Mouse (Mus musculus): ENCODE measurements around the gene Cdca4. TPM values are rescaled to one million over a fixed set of nuclear protein-coding genes. Genes with fewer than 3 reads are reported as not detected.

The Cdca4 gene
- polyA plus RNA-seq, 1 experiment, result 21.5 TPM

DNA sequence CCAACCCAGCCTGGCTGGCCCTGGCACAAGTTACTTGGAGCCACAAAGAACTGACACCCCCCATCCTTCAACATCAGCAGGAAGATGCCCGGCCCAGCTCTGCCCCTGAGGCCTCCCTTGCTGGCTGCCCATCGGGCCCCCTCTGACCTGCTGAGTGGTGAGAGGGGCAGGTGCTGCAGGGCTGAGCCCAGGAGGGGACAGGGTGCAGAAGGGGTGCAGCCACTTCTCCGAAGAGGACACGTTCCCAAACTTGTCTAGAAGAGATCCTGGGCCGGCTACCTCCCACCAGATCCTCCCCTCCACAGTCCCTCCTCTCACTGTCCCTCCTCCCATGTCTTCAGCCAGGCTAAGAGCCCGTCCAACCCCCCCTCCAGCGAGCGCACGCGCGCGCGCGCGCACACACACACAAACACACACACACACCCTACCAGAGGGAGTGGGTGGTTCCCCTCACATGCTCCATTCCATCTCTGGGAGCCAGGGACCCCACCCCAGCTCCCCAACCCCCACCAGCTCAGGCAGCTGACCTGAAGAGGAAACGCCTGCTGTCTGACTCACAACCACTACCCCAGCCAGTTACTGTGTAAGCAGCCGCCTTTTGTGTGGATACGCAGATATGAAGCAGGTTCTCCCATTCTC lies 33.6 kb downstream of the Cdca4 start:
- H3ac ChIP-seq (ENCODE audit: control insufficient read depth, insufficient read length), result peak overlapping the region; percentile 43
- H3K4me2 ChIP-seq (ENCODE audit: low read depth), result peak overlapping the region; percentile 81
- TF ChIP-seq TCF12 (IDR thresholded peaks at IDR 0.05; ENCODE audit: insufficient read depth, poor library complexity, severe bottlenecking), result no peak
- no peak for TF ChIP-seq SRF (IDR thresholded peaks at IDR 0.05; ENCODE audit: control insufficient read depth, insufficient read length, low read depth)
- peak in 1 of 3 experiments; percentile 39 for TF ChIP-seq MYOG (IDR thresholded peaks at IDR 0.05; ENCODE audit: control insufficient read depth in 1 of 3, insufficient read depth in 1 of 3, insufficient read length in 2 of 3, low read depth in 2 of 3)
- TF ChIP-seq MAX (IDR thresholded peaks at IDR 0.05; ENCODE audit: low read depth), result no peak
- TF ChIP-seq E2F4 (IDR thresholded peaks at IDR 0.05; ENCODE audit: insufficient read depth), result no peak
- TF ChIP-seq MYOD1 (IDR thresholded peaks at IDR 0.05; ENCODE audit: control insufficient read depth in 1 of 3, insufficient read length in 2 of 3, low read depth in 2 of 3), result peak; percentile 0 to 50 (median 46)
- TF ChIP-seq USF1 (IDR thresholded peaks at IDR 0.05; ENCODE audit: low read depth), result no peak
- TF ChIP-seq REST (IDR thresholded peaks at IDR 0.05; ENCODE audit: insufficient read depth, insufficient read length), result no peak
- no peak for TF ChIP-seq TCF3 (IDR thresholded peaks at IDR 0.05; ENCODE audit: insufficient read length, low read depth)
- TF ChIP-seq POLR2A (IDR thresholded peaks at IDR 0.05; ENCODE audit: insufficient read length, low read depth), result peak; percentile 63
- TF ChIP-seq POLR2AphosphoS2 (IDR thresholded peaks at IDR 0.05; ENCODE audit: insufficient read length, low read depth), result no peak
- no peak for TF ChIP-seq CEBPB (IDR thresholded peaks at IDR 0.05; ENCODE audit: insufficient read depth, poor library complexity, severe bottlenecking)
- peak overlapping the region; percentile 62 for H3K4me3 ChIP-seq
- peaks cover 40% of the 10 kb centered on the region for H3K79me2 ChIP-seq (ENCODE audit: control insufficient read depth, insufficient read depth)
- H3K36me3 ChIP-seq (ENCODE audit: control insufficient read depth, insufficient read depth), result no peaks in the 10 kb centered on the region
- no peaks in the 10 kb centered on the region for H3K27me3 ChIP-seq (ENCODE audit: control insufficient read depth, insufficient read depth, insufficient read length)

DNA sequence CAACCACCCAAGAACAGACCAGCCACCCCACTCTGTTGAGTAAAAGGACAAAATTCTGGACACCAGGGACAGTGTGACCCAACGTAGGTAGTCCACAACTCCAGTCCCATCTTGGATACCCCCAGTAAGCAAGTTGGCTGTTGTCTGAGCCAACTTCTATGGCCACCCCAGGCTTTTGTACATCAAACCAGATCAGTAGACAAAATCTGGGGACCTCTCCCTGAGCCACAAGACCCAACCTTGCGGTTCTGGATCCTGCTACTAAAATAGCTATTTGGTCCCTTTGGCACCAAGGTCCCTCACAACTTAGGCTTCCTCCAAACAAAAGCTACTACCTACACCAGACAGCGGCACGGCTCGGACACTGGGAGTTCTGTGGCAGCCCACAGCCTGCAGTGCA lies 34.2 kb downstream of the Cdca4 start:
- Histone ChIP-seq H3K79me2 (ENCODE audit: control insufficient read depth, insufficient read depth) (peaks cover 36% of the 10 kb centered on the region), H3K27me3 (ENCODE audit: control insufficient read depth, insufficient read depth, insufficient read length) (no peaks in the 10 kb centered on the region), H3K36me3 (ENCODE audit: control insufficient read depth, insufficient read depth) (no peaks in the 10 kb centered on the region), H3ac (ENCODE audit: control insufficient read depth, insufficient read length) (peak overlapping the region; percentile 43), H3K4me2 (ENCODE audit: low read depth) (peak overlapping the region; percentile 81), H3K4me3 (peak overlapping the region; percentile 62)
- no peak for TF ChIP-seq SRF (IDR thresholded peaks at IDR 0.05; ENCODE audit: control insufficient read depth, insufficient read length, low read depth)
- no peak for TF ChIP-seq MYOG (IDR thresholded peaks at IDR 0.05; ENCODE audit: control insufficient read depth in 1 of 3, insufficient read depth in 1 of 3, insufficient read length in 2 of 3, low read depth in 2 of 3)

DNA sequence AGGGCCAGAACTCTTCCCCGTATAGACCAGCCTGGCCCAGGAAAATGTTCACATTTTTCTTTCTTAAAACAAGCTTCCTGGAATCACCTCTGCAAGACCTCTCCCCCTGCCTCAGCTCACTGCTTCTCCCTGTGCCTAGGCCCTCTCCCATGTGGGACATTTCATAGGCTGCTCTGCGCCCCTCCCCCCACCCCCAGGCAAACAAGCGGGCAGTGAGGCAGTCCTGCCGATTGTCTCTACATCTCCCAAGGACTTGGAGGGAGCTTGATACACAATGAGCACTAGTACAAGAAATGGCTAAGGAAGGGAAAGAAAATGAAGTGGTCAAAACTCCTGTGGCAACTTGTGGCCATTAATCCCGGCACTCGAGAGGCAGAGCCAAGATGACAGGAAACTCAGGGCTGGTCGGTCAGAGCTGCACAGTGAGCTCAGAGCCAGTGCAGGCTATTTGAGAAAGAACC lies 34.8 kb downstream of the Cdca4 start:
- H3K36me3 ChIP-seq (ENCODE audit: control insufficient read depth, insufficient read depth), result peaks cover 3% of the 10 kb centered on the region
- TF ChIP-seq E2F4 (IDR thresholded peaks at IDR 0.05; ENCODE audit: insufficient read depth) (no peak), POLR2A (IDR thresholded peaks at IDR 0.05; ENCODE audit: insufficient read length, low read depth) (no peak), MAX (IDR thresholded peaks at IDR 0.05; ENCODE audit: low read depth) (no peak), REST (IDR thresholded peaks at IDR 0.05; ENCODE audit: insufficient read depth, insufficient read length) (no peak), MYOD1 (IDR thresholded peaks at IDR 0.05; ENCODE audit: control insufficient read depth in 1 of 3, insufficient read length in 2 of 3, low read depth in 2 of 3) (no peak), SRF (IDR thresholded peaks at IDR 0.05; ENCODE audit: control insufficient read depth, insufficient read length, low read depth) (no peak), USF1 (IDR thresholded peaks at IDR 0.05; ENCODE audit: low read depth) (no peak), TCF12 (IDR thresholded peaks at IDR 0.05; ENCODE audit: insufficient read depth, poor library complexity, severe bottlenecking) (no peak), CEBPB (IDR thresholded peaks at IDR 0.05; ENCODE audit: insufficient read depth, poor library complexity, severe bottlenecking) (no peak), TCF3 (IDR thresholded peaks at IDR 0.05; ENCODE audit: insufficient read length, low read depth) (no peak), POLR2AphosphoS2 (IDR thresholded peaks at IDR 0.05; ENCODE audit: insufficient read length, low read depth) (no peak), MYOG (IDR thresholded peaks at IDR 0.05; ENCODE audit: control insufficient read depth in 1 of 3, insufficient read depth in 1 of 3, insufficient read length in 2 of 3, low read depth in 2 of 3) (no peak)
- H3ac ChIP-seq (ENCODE audit: control insufficient read depth, insufficient read length), result peak overlapping the region; percentile 43
- H3K4me2 ChIP-seq (ENCODE audit: low read depth), result peak overlapping the region; percentile 81
- H3K79me2 ChIP-seq (ENCODE audit: control insufficient read depth, insufficient read depth), result peaks cover 34% of the 10 kb centered on the region
- no peaks in the 10 kb centered on the region for H3K27me3 ChIP-seq (ENCODE audit: control insufficient read depth, insufficient read depth, insufficient read length)
- peak overlapping the region; percentile 62 for H3K4me3 ChIP-seq

DNA sequence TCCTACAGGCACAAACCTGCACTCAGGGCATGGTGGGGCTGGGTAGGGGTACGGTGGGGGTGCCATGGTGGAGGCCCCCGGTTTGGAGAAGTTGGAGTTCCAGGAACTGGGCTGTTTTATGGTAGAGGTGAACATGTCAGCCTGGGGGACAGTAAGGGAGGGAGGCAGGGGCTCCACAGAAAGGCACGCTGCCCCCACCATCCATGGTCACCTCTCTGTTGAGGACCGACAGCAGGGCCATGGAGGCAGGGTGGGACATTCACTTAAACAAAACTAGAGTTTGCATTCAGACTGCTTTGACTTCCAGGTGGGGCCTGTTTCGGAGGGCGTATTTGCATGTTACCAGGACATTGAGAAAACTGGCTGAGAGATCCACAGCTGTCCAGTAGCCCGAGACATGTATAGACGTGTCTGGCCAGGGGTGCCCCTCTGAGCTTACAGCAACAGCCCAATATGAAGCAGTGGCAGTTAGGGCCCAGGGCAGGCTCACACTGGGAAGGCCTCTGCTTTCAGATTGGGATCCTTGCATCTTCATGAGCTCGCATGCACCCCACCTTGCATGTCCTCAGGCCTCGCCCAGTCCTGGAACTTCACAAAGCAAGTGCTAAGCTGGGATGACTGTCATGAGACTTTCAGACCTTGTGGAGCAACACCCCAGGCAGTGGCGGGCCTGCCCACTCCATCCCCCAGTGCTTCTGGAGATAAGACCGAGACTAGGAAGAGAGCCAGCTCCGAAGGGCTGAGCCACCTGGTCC lies 35.4 kb downstream of the Cdca4 start:
- Histone ChIP-seq H3K79me2 (ENCODE audit: control insufficient read depth, insufficient read depth) (peaks cover 34% of the 10 kb centered on the region), H3ac (ENCODE audit: control insufficient read depth, insufficient read length) (no peak overlapping the region), H3K4me3 (peak overlapping the region; percentile 62), H3K27me3 (ENCODE audit: control insufficient read depth, insufficient read depth, insufficient read length) (no peaks in the 10 kb centered on the region), H3K36me3 (ENCODE audit: control insufficient read depth, insufficient read depth) (peaks cover 5% of the 10 kb centered on the region), H3K4me2 (ENCODE audit: low read depth) (peak overlapping the region; percentile 81)
- TF ChIP-seq REST (IDR thresholded peaks at IDR 0.05; ENCODE audit: insufficient read depth, insufficient read length), result no peak
- no peak for TF ChIP-seq SRF (IDR thresholded peaks at IDR 0.05; ENCODE audit: control insufficient read depth, insufficient read length, low read depth)
- no peak for TF ChIP-seq TCF3 (IDR thresholded peaks at IDR 0.05; ENCODE audit: insufficient read length, low read depth)
- peak in 1 of 3 experiments; percentile 55 for TF ChIP-seq MYOG (IDR thresholded peaks at IDR 0.05; ENCODE audit: control insufficient read depth in 1 of 3, insufficient read depth in 1 of 3, insufficient read length in 2 of 3, low read depth in 2 of 3)
- peak; percentile 39 for TF ChIP-seq POLR2A (IDR thresholded peaks at IDR 0.05; ENCODE audit: insufficient read length, low read depth)
- TF ChIP-seq CEBPB (IDR thresholded peaks at IDR 0.05; ENCODE audit: insufficient read depth, poor library complexity, severe bottlenecking), result no peak
- no peak for TF ChIP-seq MYOD1 (IDR thresholded peaks at IDR 0.05; ENCODE audit: control insufficient read depth in 1 of 3, insufficient read length in 2 of 3, low read depth in 2 of 3)
- no peak for TF ChIP-seq MAX (IDR thresholded peaks at IDR 0.05; ENCODE audit: low read depth)
- no peak for TF ChIP-seq E2F4 (IDR thresholded peaks at IDR 0.05; ENCODE audit: insufficient read depth)
- TF ChIP-seq POLR2AphosphoS2 (IDR thresholded peaks at IDR 0.05; ENCODE audit: insufficient read length, low read depth), result peak; percentile 17
- TF ChIP-seq USF1 (IDR thresholded peaks at IDR 0.05; ENCODE audit: low read depth), result no peak
- TF ChIP-seq TCF12 (IDR thresholded peaks at IDR 0.05; ENCODE audit: insufficient read depth, poor library complexity, severe bottlenecking), result peak; percentile 26

All from myocyte (in vitro differentiated cells).